Mouse (Mus musculus) lung, adult 2 months (tissue): ENCODE measurements around the gene Ssh1.

Experiments used
- CTCF ChIP-seq: fragments of 200-500 bp; IDR thresholded peaks from 2 replicates; pipeline ENCODE4 v1.5.1; 2011; ENCODE audit warnings: mild to moderate bottlenecking, low read length, control low read depth; ENCODE audit not compliant: insufficient read depth
- POLR2A ChIP-seq: fragments of 200-500 bp; IDR thresholded peaks from 2 replicates; pipeline ENCODE4 v1.6.1; 2011; ENCODE audit warnings: low read depth, mild to moderate bottlenecking, control low read depth, low read length, borderline replicate concordance; ENCODE audit errors: extremely low read depth

DNA sequence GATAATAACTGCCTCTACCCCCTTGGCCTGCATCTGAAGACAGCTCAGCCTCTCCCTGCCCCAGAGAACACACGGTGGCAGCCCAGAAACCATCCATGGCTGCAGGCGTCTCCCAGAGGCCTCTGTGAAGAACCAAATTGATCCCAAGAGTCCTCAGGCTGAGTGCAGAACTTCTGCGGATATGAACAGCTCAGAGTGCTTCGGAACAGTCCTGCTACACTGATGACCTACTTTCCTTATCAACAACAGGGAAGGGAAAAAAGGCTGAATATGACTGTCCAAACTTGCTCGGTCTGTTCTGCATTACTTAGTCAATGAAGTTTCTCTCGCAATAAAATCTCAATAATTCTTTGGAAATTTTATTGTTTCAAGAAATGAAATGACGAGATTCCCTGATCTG is 101.7 kb downstream of the Ssh1 start:
- no peak for TF ChIP-seq CTCF
- no peak for TF ChIP-seq POLR2A
